Mouse (Mus musculus) embryonic fibroblast, embryonic 13.5 days (primary cell): ENCODE results near the gene Ehmt1.

Source experiments
- CTCF ChIP-seq: IDR thresholded peaks from 2 replicates; pipeline ENCODE4 v1.5.1; 2011; ENCODE audit warnings: mild to moderate bottlenecking, control low read depth, low read length, moderate library complexity, borderline replicate concordance; ENCODE audit not compliant: insufficient read depth
- POLR2A ChIP-seq: IDR thresholded peaks from 2 replicates; pipeline ENCODE4 v1.6.1; 2011; ENCODE audit warnings: low read depth, mild to moderate bottlenecking, control low read depth, low read length, moderate library complexity

DNA sequence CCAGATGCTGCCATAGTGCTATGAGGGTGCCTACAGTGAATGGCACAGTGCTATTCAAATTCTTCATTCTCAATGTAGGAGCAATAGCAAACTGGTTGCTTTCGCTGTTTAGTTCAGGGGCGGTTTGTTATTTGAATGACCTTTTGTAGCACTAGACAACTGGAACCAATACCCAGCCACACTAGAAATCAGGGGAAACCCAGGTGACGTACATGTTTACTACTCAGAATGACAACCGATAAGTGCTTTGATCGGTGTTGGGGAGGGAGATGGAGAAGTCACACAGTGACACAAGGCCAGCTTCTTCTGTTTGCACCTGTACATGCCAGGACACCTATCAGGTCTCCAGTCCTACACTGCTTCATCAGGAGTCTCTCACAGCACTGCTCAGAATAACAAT lies 10.2 kb upstream of the Ehmt1 start:
- no peak for TF ChIP-seq POLR2A
- no peak for TF ChIP-seq CTCF
